Mouse (Mus musculus) kidney, embryonic 14.5 days (tissue): Measurements from ENCODE around the gene Prkce. TPM values are rescaled to one million over a fixed set of nuclear protein-coding genes. Genes with fewer than 3 reads are reported as not detected.

Source experiments
- ATAC-seq: fragments of 200-750 bp; cut with Nextera tagmentation; 2 replicates; pipeline ENCODE4 v1.8.0; 2017; ENCODE audit warnings: moderate number of reproducible peaks, mild to moderate bottlenecking, moderate TSS enrichment, moderate library complexity; ENCODE audit not compliant: low FRiP score, low TSS enrichment
- H3K27ac ChIP-seq: fragments of 300-500 bp; sonication (generic); 2 replicates; pipeline ENCODE4 v1.5.1; 2014; ENCODE audit warnings: low read depth, mild to moderate bottlenecking, low read length, moderate library complexity, mixed read lengths
- H3K27me3 ChIP-seq: fragments of 300-500 bp; sonication (generic); 2 replicates; pipeline ENCODE4 v1.6.1; 2014; ENCODE audit warnings: mild to moderate bottlenecking, low read length; ENCODE audit not compliant: control insufficient read depth, insufficient read depth
- H3K36me3 ChIP-seq: fragments of 300-500 bp; sonication (generic); 2 replicates; pipeline ENCODE4 v1.6.1; 2014; ENCODE audit warnings: low read length, mixed read lengths; ENCODE audit not compliant: control insufficient read depth, insufficient read depth
- H3K4me1 ChIP-seq: fragments of 300-500 bp; sonication (generic); 2 replicates; pipeline ENCODE4 v1.6.1; 2014; ENCODE audit warnings: low read length, mixed read lengths; ENCODE audit not compliant: control insufficient read depth, insufficient read depth
- H3K4me2 ChIP-seq: fragments of 300-500 bp; sonication (generic); replicated peaks from 2 replicates; pipeline ENCODE4 v1.6.1; 2014; ENCODE audit warnings: low read depth, mild to moderate bottlenecking, low read length
- H3K4me3 ChIP-seq: fragments of 300-500 bp; sonication (generic); 2 replicates; pipeline ENCODE4 v1.5.1; 2014; ENCODE audit warnings: mild to moderate bottlenecking, low read length
- H3K9ac ChIP-seq: fragments of 300-500 bp; sonication (generic); 2 replicates; pipeline ENCODE4 v1.6.1; 2014; ENCODE audit warnings: low read depth, mild to moderate bottlenecking, low read length, moderate library complexity
- H3K9me3 ChIP-seq: fragments of 300-500 bp; sonication (generic); 2 replicates; pipeline ENCODE4 v1.6.1; 2016; ENCODE audit warnings: low read length; ENCODE audit not compliant: control insufficient read depth
- WGBS: fragments of 180-500 bp; shearing (Covaris S2); extraction: QIAGEN DNeasy Blood & Tissue Kit; methylation state at CpG from one replicate; pipeline ENCODE4 v1.1.7; 2014; 5-methylcytosine and 5-hydroxymethylcytosine counted together
- polyA plus RNA-seq: library from polyadenylated mRNA; unstranded; fragments of >200 nt; fragmentation: Nextera tagmentation; extraction: Ambion mirVana; gene quantifications from 2 replicates; pipeline ENCODE4 v1.2.1, GENCODE M21; 2014

Prkce gene
- polyA plus RNA-seq, 1 experiment from 2014 or later: 8.8 TPM

DNA sequence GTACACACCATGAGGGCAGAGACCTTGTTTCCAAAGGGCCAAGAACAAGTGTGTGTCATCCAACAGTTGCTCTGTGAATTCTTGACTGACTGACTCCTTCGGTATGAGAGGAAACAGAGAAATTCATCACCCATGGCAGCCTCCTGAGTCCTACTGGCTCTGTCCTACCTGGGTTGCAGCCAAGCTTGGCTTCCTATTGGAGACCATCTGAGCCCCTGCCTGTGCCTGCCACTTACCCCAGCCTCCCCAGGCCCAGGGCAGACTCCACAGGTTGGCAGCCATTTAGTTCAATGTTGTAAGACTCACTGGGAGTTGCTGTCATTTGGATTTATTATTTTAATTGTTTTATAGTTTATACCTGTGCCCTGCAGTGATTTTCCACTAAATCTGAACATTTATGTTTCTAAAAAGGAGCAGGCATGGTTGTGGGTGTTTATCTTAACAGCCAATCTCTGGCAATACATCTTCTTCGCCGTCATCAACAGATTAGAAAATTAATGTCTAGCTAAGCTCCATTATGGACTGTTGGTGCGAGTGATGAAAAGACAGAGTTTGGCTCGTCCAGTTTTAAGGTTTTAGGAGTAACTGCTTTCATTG lies 436.4 kb downstream of the Prkce start:
- 56% methylated on average over 5 of the region's 5 CpGs for WGBS
- no peaks in the 10 kb centered on the region for H3K9me3 ChIP-seq
- no peaks in the 10 kb centered on the region for H3K36me3 ChIP-seq

DNA sequence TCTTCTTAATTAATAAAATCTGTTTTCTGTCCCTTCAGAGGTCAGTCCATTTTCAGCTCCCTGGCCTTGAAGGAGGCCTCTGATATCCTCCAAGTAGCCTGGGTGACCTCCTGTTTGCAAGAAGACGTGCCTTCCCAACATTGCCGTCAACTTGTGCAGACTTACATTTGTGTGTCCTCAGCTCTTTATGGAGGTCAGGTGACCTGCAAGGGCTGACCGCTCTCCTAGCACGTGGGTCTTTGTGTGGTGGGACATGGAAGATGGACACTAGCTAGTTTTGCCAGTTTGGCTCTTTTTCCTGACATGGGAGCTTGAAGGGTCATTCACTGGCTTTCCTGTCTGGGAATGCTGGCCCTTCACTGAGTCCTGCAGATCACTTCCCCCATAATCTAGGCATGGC lies 440.4 kb downstream of the Prkce start:
- Histone ChIP-seq H3K9me3 (no peaks in the 10 kb centered on the region), H3K4me3 (no peak overlapping the region), H3K4me1 (no peaks in the 10 kb centered on the region), H3K27me3 (no peaks in the 10 kb centered on the region), H3K4me2 (no peak overlapping the region), H3K27ac (no peak overlapping the region), H3K9ac (no peak overlapping the region), H3K36me3 (no peaks in the 10 kb centered on the region)
- no peak for ATAC-seq
- 66% methylated on average over 4 of the region's 4 CpGs for WGBS

More for the DNA sequence above, 436.4 kb downstream of the Prkce start:
- no peaks in the 10 kb centered on the region for H3K27me3 ChIP-seq
- H3K4me3 ChIP-seq: no peak overlapping the region
- no peak overlapping the region for H3K9ac ChIP-seq
- no peak for ATAC-seq
- H3K4me2 ChIP-seq: no peak overlapping the region
- H3K27ac ChIP-seq: no peak overlapping the region
- H3K4me1 ChIP-seq: 0 out of 2 replicates have a peak, but pooled peaks cover 8% of the 10 kb centered on the region

DNA sequence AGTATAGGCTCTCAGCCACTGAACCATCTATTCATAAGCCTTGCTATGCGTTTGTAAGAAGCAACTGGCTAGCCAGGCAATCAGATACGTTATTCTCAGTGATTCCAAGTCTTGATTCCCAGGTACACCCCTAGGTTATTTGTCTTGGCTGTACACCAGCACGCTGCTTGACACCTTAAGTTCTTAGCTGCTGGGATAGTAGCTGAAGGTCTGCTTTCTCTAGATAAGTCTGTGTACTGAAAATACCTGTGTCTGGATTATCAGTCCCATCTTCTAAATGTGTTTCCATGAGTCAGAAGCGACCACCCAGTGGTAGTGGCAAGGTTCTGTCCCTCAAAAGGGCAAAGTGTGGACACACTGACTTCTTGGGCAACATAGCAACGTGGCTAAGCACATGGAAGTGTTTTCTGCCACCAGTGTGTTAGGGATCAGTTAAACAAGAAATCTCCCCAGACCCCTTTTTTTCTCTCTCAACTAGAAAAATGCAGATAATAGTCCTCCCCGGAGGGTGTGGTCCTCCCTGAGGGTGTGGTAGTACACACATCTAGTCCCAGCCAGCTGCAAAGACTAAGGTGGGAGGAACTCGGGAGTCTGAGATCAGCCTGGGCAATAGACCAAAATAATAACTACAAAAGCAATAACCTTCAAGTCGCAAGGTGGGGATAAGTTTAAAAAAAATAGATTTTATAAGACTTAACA lies 442.8 kb downstream of the Prkce start:
- no peaks in the 10 kb centered on the region for H3K36me3 ChIP-seq
- WGBS: 77% methylated on average over 8 of the region's 8 CpGs
- H3K9me3 ChIP-seq: no peaks in the 10 kb centered on the region
- no peak overlapping the region for H3K4me3 ChIP-seq
- H3K27me3 ChIP-seq: no peaks in the 10 kb centered on the region
- H3K4me1 ChIP-seq: no peaks in the 10 kb centered on the region
- no peak overlapping the region for H3K9ac ChIP-seq
- no peak overlapping the region for H3K4me2 ChIP-seq
- ATAC-seq: no peak
- no peak overlapping the region for H3K27ac ChIP-seq

DNA sequence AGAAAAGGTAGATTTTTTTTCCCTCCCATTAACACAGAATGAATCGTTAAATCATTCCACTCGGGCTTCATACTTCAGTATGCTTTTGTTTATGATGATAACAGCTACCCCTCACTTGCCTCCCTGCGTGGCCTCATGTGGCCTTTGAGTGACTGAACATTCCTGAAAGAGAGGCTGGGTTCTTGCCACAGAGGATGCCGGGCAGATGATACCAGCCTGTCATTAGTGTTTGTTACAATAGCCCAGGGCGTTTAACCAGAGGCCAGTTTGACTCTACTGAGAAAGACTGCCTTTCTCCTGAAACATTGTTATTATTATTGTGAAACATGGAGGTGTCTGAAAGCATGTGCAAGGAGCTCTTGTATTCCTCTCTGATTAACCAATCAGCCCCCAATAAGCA lies 444.2 kb downstream of the Prkce start:
- no peak overlapping the region for H3K4me3 ChIP-seq
- no peak overlapping the region for H3K4me2 ChIP-seq
- no peaks in the 10 kb centered on the region for H3K27me3 ChIP-seq
- ATAC-seq: no peak
- no peak overlapping the region for H3K27ac ChIP-seq
- H3K4me1 ChIP-seq: no peaks in the 10 kb centered on the region
- H3K36me3 ChIP-seq: no peaks in the 10 kb centered on the region
- no peaks in the 10 kb centered on the region for H3K9me3 ChIP-seq
- WGBS: 69% methylated on average over 5 of the region's 5 CpGs
- H3K9ac ChIP-seq: no peak overlapping the region

DNA sequence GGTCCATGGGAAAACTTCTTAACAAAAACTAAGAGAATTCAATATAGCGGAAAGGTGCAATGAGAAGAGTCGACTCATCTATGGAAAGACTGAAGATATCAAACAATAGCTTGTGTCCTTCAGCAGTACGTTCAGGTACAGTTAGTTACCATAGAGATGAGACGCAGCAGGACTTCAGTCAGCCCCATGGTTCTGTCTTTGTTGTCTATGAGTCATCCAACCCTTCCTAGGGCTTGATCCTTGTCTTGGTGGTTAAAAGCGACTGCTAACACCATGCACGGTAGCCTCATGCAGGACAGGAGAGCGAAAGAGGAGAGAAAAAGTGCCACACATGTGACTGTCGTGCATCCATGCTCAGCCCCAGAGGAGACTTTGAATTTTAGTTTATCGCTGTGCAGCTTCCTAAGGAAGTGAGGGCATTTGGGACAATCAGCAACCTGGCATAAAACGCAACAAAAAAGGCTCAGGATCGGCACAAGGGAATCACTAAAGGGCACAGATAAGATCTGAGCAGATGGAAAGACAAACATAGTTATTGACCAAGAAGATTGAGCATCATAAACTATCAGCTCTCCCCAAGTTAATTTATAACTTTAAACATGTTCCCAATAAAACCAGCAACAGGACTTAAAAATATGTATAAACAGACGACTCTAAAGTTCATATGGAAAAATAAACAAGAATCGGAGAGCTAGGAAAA lies 448.2 kb downstream of the Prkce start:
- Histone ChIP-seq H3K9me3 (no peaks in the 10 kb centered on the region), H3K27ac (no peak overlapping the region), H3K4me1 (0 out of 2 replicates have a peak, but pooled peaks cover 3% of the 10 kb centered on the region), H3K4me2 (no peak overlapping the region), H3K36me3 (no peaks in the 10 kb centered on the region), H3K27me3 (no peaks in the 10 kb centered on the region), H3K9ac (no peak overlapping the region), H3K4me3 (no peak overlapping the region)
- ATAC-seq: no peak
- 78% methylated on average over 13 of the region's 13 CpGs for WGBS

DNA sequence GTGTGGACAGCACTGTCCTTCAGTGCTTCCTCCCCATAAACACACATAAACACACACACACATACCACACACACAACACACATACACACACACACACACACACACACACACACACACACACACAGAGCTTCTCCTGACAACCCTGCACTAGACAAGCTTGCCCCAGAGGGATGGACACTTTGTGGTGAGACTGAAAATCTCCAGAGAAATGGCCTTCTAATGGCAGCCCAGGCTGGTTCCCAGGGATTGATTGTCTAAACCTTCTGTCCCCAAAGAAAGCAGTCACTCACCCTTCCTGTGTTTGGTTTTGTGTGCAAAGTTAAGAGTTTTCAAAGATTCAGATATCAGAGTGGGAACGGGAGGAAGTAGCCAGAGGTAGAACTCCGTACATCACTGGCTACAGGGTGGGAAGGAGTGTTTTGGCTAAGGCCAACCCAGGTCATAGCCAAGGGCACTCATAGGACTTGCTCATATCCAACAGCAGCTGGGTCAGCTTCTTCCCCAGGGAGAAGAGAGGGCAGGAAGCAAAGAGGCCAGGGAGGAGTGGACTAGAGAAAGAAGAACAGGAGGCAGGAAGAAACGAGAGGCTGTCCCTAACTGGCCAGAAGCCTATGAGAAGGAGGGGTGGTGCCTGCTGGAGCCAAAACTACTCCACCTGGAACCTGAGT lies 450.1 kb downstream of the Prkce start:
- 42% methylated on average over 3 of the region's 3 CpGs for WGBS

DNA sequence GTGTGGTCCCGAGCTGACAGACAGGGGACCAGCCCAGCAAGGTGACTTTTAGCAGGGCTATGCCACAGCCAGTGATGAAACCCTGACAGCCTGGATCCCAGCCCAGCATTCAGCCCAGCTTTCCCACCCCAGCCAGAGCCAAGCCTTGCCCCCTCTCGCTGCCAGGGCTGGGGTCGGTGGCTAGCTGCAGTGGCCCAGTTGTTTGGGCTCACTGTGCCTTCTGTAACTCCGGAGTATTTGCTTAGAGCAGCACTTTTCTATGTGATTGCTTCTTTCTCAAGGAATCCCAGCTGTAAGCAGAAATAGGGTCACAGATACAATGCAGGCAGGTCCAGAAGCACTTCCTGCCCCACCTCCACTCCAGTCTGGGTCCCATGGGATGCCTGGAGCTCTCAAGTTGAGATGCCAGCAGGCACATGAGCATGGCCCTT lies 450.9 kb downstream of the Prkce start:
- Histone ChIP-seq H3K27ac (0 out of 2 replicates have a peak overlapping the region, but pooled peaks have one; percentile 7), H3K9ac (no peak overlapping the region), H3K4me3 (no peak overlapping the region), H3K4me1 (0 out of 2 replicates have a peak, but pooled peaks cover 3% of the 10 kb centered on the region), H3K27me3 (no peaks in the 10 kb centered on the region), H3K9me3 (no peaks in the 10 kb centered on the region), H3K36me3 (no peaks in the 10 kb centered on the region), H3K4me2 (no peak overlapping the region)
- WGBS: 71% methylated on average over 4 of the region's 4 CpGs
- 0 out of 2 replicates have a peak, but pooled peaks have one; percentile 35 for ATAC-seq

More for the DNA sequence above, 450.1 kb downstream of the Prkce start:
- Histone ChIP-seq H3K9me3 (no peaks in the 10 kb centered on the region), H3K4me3 (no peak overlapping the region), H3K4me1 (0 out of 2 replicates have a peak, but pooled peaks cover 3% of the 10 kb centered on the region), H3K27ac (no peak overlapping the region), H3K36me3 (no peaks in the 10 kb centered on the region), H3K4me2 (no peak overlapping the region), H3K27me3 (no peaks in the 10 kb centered on the region), H3K9ac (no peak overlapping the region)
- ATAC-seq: no peak

DNA sequence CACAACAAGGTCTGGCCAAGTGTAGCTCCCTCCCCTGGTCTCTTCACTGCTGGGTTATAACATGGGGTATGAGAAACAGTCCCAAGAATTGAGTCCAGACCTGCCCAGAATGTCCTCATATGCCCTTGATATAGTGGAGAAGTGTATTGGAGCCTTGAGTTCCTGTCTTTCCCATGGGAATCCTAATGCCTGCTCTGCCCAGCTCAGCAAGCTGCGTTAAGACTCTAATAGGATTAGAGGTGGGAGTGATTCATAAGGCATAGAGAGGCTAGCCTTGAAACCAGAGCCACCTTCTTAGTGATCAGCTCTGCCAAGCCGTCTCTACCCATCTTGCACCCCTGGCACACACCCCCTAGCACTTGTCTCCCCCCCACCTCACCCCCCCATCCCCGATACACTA lies 455.3 kb downstream of the Prkce start:
- 84% methylated on average over 3 of the region's 3 CpGs for WGBS

More for the DNA sequence above, 455.3 kb downstream of the Prkce start:
- no peak overlapping the region for H3K4me3 ChIP-seq
- no peaks in the 10 kb centered on the region for H3K27me3 ChIP-seq
- no peak overlapping the region for H3K9ac ChIP-seq
- ATAC-seq: no peak
- H3K27ac ChIP-seq: no peak overlapping the region
- no peak overlapping the region for H3K4me2 ChIP-seq
- no peaks in the 10 kb centered on the region for H3K9me3 ChIP-seq
- no peaks in the 10 kb centered on the region for H3K36me3 ChIP-seq
- 0 out of 2 replicates have a peak, but pooled peaks cover 3% of the 10 kb centered on the region for H3K4me1 ChIP-seq
